Mouse (Mus musculus) midbrain, postnatal 0 days (tissue): ENCODE data around the gene Ptpn11. TPM values are rescaled to one million over a fixed set of nuclear protein-coding genes. Genes with fewer than 3 reads are reported as not detected.

ENCODE experiments used
- ATAC-seq: fragments of 200-750 bp; cut with Nextera tagmentation; 2 replicates; pipeline ENCODE4 v1.8.0; 2017; ENCODE audit warnings: moderate number of reproducible peaks, mild to moderate bottlenecking, moderate TSS enrichment, moderate library complexity; ENCODE audit not compliant: low FRiP score
- DNase-seq: peaks from one replicate; pipeline ENCODE4 v3.0.0-alpha.2; 2015; ENCODE audit warnings: low spot score
- H3K27ac ChIP-seq: fragments of 300-500 bp; sonication (generic); 2 replicates; pipeline ENCODE4 v1.5.1; 2014; ENCODE audit warnings: low read depth, mild to moderate bottlenecking, low read length, mixed read lengths
- H3K27me3 ChIP-seq: fragments of 300-500 bp; sonication (generic); 2 replicates; pipeline ENCODE4 v1.6.1; 2014; ENCODE audit warnings: low read length, control low read depth, mixed read lengths; ENCODE audit not compliant: insufficient read depth
- H3K36me3 ChIP-seq: fragments of 300-500 bp; sonication (generic); 2 replicates; pipeline ENCODE4 v1.6.1; 2014; ENCODE audit warnings: low read length, control low read depth, mixed read lengths; ENCODE audit not compliant: insufficient read depth
- H3K4me1 ChIP-seq: fragments of 300-500 bp; sonication (generic); 2 replicates; pipeline ENCODE4 v1.6.1; 2014; ENCODE audit warnings: mild to moderate bottlenecking, control low read depth, antibody characterized with exemption, low read length, mixed read lengths; ENCODE audit not compliant: insufficient read depth
- H3K4me2 ChIP-seq: fragments of 300-500 bp; sonication (generic); 2 replicates; pipeline ENCODE4 v1.6.1; 2014; ENCODE audit warnings: low read depth, mild to moderate bottlenecking, low read length, mixed read lengths; ENCODE audit not compliant: poor library complexity, severe bottlenecking
- H3K4me3 ChIP-seq: fragments of 300-500 bp; sonication (generic); 2 replicates; pipeline ENCODE4 v1.5.1; 2014; ENCODE audit warnings: low read depth, mild to moderate bottlenecking, low read length, moderate library complexity
- H3K9ac ChIP-seq: fragments of 300-500 bp; sonication (generic); replicated peaks from 2 replicates; pipeline ENCODE4 v1.6.1; 2014; ENCODE audit warnings: mild to moderate bottlenecking, low read length, moderate library complexity, mixed read lengths; ENCODE audit not compliant: poor library complexity, severe bottlenecking
- H3K9me3 ChIP-seq: fragments of 300-500 bp; sonication (generic); 2 replicates; pipeline ENCODE4 v1.6.1; 2016; ENCODE audit warnings: low read length, control low read depth
- CTCF ChIP-seq: IDR thresholded peaks from 2 replicates; pipeline ENCODE4 v1.5.1; 2016; ENCODE audit warnings: antibody characterized with exemption, mild to moderate bottlenecking
- WGBS: fragments of 180-500 bp; shearing (Covaris S2); extraction: QIAGEN DNeasy Blood & Tissue Kit; methylation state at CpG from one replicate; pipeline ENCODE4 v1.1.7; 2014; 5-methylcytosine and 5-hydroxymethylcytosine counted together
- polyA plus RNA-seq: library from polyadenylated mRNA; unstranded; fragments of >200 nt; fragmentation: Nextera tagmentation; extraction: Ambion mirVana; gene quantifications from 2 replicates; pipeline ENCODE4 v1.2.1, GENCODE M21; 2015
- total RNA-seq: library from RNA; depleted of rRNA; stranded (reverse); fragments of >200 nt; gene quantifications from 2 replicates; pipeline ENCODE4 v1.2.3, GENCODE M21; 2014; rRNA removed

The Ptpn11 gene
- total RNA-seq (53.9 and 54.4 TPM in 2 replicates), polyA plus RNA-seq (23.1 and 24.8 TPM in 2 replicates)

DNA sequence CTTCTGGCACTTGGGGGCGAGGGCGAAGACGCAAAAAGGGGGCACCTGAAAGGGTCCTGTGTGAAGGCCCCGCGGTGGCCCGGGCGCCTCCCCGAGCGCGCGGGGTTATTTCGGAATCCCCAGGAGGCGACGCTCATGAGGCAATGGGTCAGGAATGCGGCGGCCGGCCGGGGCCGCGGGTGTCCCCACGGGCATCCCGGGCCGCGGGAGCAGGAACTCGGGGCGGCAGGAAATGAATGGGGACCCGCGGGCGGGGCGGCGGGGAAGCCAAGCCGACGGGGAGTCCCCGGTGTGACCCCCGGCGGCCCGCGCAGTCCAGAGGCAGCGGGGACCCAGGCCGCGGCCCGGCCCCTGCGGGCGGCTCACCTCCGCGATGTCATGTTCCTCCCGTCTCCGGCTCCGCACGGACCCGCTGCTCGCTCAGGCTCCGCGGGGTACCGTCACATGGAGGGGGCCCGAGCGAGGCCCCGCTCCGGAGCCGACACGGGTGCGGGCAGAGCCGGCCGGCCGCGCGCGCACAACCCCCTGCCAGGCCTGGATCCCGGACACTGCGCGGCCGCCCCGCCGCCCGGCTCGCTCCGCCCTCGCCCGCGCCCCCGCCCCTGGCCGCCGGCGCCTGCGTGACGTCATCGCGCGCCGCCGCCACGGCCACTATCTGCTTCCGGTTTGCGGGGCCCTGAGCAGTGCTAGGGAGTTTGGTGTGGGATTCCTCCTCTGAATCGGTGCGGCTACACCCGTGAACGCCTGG is at the start of gene Ptpn11:
Ptpn11 (minus strand) TSS at position 562 of the 748 bp plus-strand sequence.
- no peak for TF ChIP-seq CTCF
- under 1% methylated on average over 53 of the region's 98 CpGs for WGBS
- no peaks in the 10 kb centered on the region for H3K27me3 ChIP-seq
- H3K4me3 ChIP-seq = peak within 1 kb of the TSS; percentile 95
- DNase-seq (peak; percentile 89), ATAC-seq (peak; percentile 94)
- H3K27ac ChIP-seq = peak within 1 kb of the TSS; percentile 84
- peak within 1 kb of the TSS; percentile 81 for H3K4me2 ChIP-seq
- H3K36me3 ChIP-seq = no peaks in the 10 kb centered on the region
- peak within 1 kb of the TSS; percentile 96 for H3K9ac ChIP-seq
- H3K4me1 ChIP-seq = peaks cover 14% of the 10 kb centered on the region; the same call in 1 of the 2 replicates
- H3K9me3 ChIP-seq = no peaks in the 10 kb centered on the region

DNA sequence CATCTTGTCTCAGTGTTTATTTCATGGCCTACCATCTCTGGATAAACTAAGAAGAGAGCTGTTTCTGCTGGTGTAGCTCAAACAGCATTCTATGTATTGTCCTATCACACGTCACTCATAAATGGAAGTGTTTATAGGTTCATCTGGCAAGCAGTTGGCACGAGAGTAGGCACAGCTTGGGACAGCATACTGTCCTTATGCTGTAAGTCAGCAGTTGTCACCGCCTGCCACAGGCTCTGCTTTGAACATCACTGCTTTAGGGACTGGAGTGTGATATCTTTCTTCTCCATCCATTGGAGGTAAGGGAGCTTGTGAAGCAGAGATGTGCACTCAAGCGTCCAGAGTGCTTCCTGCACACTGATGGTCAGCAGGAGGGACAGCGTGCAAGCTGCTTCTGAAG is 48.6 kb upstream of the Ptpn11 start:
- H3K4me1 ChIP-seq = no peaks in the 10 kb centered on the region
- H3K9me3 ChIP-seq = no peaks in the 10 kb centered on the region
- H3K27me3 ChIP-seq = no peaks in the 10 kb centered on the region
- no peak overlapping the region for H3K9ac ChIP-seq
- H3K4me2 ChIP-seq = no peak overlapping the region
- H3K4me3 ChIP-seq = no peak overlapping the region
- no peak for ATAC-seq
- H3K27ac ChIP-seq = no peak overlapping the region
- 75% methylated on average over 5 of the region's 5 CpGs for WGBS
- DNase-seq = peak; percentile 50
- no peaks in the 10 kb centered on the region for H3K36me3 ChIP-seq
- TF ChIP-seq CTCF = no peak

DNA sequence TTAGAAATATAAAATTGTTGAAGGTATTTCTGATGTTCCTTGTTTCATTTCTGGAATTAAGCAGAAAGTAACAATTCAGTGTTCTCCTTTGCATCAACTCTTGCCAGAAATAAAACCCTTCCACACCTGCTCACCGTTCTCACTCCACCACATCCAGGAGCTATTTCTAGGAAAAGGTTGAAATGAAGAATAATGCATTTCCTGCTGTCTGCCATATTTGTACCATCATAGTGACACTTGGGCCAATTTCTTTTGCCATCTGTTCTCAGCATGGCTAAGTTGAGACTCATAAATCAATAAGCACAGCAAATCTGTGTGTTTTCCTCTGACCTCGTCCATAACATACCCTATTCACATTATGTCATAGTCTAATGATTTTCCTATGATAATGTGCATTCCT is 47.0 kb upstream of the Ptpn11 start:
- Histone ChIP-seq H3K4me2 (no peak overlapping the region), H3K4me3 (no peak overlapping the region), H3K27ac (no peak overlapping the region), H3K9me3 (no peaks in the 10 kb centered on the region), H3K27me3 (no peaks in the 10 kb centered on the region), H3K36me3 (no peaks in the 10 kb centered on the region), H3K4me1 (no peaks in the 10 kb centered on the region), H3K9ac (no peak overlapping the region)
- DNase-seq (no peak), ATAC-seq (no peak)
- TF ChIP-seq CTCF = no peak
- WGBS = 77% methylated on average over 2 of the region's 2 CpGs

DNA sequence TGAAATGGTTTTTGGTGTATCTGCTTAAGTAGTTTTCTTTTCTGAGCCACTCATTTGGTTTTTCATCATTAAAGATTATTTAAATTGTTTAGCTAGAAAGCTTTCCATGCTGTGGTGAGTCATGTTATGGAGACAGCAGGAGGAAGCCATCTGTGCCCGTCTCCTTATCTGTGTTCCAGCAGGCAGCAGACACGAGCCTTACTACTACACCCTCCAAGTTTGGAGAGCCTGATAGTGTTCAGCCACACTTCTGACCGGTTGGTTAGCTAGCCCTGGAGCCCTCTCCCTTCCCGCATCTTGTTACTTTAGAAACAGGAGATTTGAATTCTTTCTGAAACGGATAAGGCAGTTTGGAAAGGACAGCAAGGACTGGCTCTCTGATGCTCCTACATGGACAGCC is 45.0 kb upstream of the Ptpn11 start:
- Histone ChIP-seq H3K27ac (no peak overlapping the region), H3K36me3 (no peaks in the 10 kb centered on the region), H3K27me3 (no peaks in the 10 kb centered on the region), H3K4me3 (no peak overlapping the region), H3K9me3 (no peaks in the 10 kb centered on the region), H3K9ac (no peak overlapping the region), H3K4me1 (no peaks in the 10 kb centered on the region), H3K4me2 (no peak overlapping the region)
- WGBS = 78% methylated on average over 5 of the region's 5 CpGs
- ATAC-seq = no peak
- DNase-seq = no peak
- TF ChIP-seq CTCF = no peak

DNA sequence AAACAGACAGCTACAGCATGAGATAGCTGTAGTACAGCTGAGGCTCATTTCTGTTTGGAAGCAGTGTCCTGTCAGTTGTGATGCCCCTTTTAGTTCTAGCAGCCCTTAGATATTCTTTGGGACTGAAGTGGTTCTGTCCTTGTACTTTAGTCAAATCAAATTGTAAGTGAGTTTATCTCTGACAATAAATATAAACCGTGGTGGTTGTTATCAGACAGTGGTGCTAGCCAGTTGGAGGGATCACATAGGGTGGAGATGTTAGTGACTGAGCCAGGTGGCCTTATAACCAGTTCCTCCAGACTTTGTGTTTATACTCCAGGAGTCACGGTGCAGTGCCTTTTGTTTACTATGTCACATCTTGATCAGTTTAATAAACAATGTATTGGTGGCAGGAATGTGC is 42.5 kb upstream of the Ptpn11 start:
- no peak overlapping the region for H3K27ac ChIP-seq
- H3K36me3 ChIP-seq = no peaks in the 10 kb centered on the region
- TF ChIP-seq CTCF = no peak
- no peak overlapping the region for H3K9ac ChIP-seq
- H3K4me3 ChIP-seq = no peak overlapping the region
- H3K4me1 ChIP-seq = no peaks in the 10 kb centered on the region
- no peak overlapping the region for H3K4me2 ChIP-seq
- 97% methylated on average over 2 of the region's 2 CpGs for WGBS
- ATAC-seq = no peak
- DNase-seq = no peak
- H3K9me3 ChIP-seq = no peaks in the 10 kb centered on the region
- no peaks in the 10 kb centered on the region for H3K27me3 ChIP-seq

DNA sequence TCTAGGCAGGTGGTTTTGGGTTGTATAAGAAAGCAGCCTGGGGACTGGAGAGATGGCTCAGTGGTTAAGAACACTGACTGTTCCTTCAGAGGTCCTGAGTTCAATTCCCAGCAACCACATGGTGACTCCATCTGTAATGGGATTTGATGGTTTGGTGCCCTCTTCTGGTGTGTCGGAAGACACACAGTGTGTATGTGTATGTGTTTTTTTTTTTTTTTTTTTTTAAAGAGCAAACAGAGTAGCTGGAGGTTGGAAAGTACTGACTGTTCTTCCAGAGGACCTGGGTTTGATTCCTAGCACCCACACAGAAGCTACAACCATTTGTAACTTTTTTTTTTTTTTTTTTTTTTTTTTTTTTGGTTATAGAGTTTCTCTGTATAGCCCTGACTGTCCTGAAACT is 41.6 kb upstream of the Ptpn11 start:
- DNase-seq (no peak), ATAC-seq (no peak)
- Histone ChIP-seq H3K4me1 (no peaks in the 10 kb centered on the region), H3K4me2 (no peak overlapping the region), H3K27me3 (no peaks in the 10 kb centered on the region), H3K9me3 (no peaks in the 10 kb centered on the region), H3K36me3 (no peaks in the 10 kb centered on the region), H3K9ac (no peak overlapping the region), H3K27ac (no peak overlapping the region), H3K4me3 (no peak overlapping the region)
- 100% methylated on average over 1 of the region's 1 CpGs for WGBS
- TF ChIP-seq CTCF = no peak; the same call in 1 of the 2 replicates
